Mouse (Mus musculus) liver, embryonic 14.5 days (tissue): Measurements from ENCODE around the gene Syngr1.

Experiments used
- CTCF ChIP-seq: IDR thresholded peaks from 2 replicates; pipeline ENCODE4 v1.5.1; 2016; ENCODE audit warnings: antibody characterized with exemption, low read depth, control low read depth
- EP300 ChIP-seq: IDR thresholded peaks from 2 replicates; pipeline ENCODE4 v1.6.1; 2016; ENCODE audit warnings: antibody characterized with exemption, low read depth

GRCm38 (mm10) chr15:80062339-80062738 lies 28.8 kb upstream of the Syngr1 start:
- TF ChIP-seq CTCF (no peak), EP300 (no peak)
